Mouse (Mus musculus) stomach, embryonic 15.5 days (tissue): ENCODE measurements around the gene Tysnd1. TPM values are rescaled to one million over a fixed set of nuclear protein-coding genes. Genes with fewer than 3 reads are reported as not detected.

Source experiments
- ATAC-seq: fragments of 200-750 bp; cut with Nextera tagmentation; 2 replicates; pipeline ENCODE4 v1.8.0; 2017; ENCODE audit warnings: low read depth, moderate number of reproducible peaks, moderate TSS enrichment; ENCODE audit not compliant: insufficient read depth, low FRiP score
- H3K27ac ChIP-seq: fragments of 300-500 bp; sonication (generic); 2 replicates; pipeline ENCODE4 v1.5.1; 2015; ENCODE audit warnings: mild to moderate bottlenecking, inconsistent platforms
- H3K27me3 ChIP-seq: fragments of 300-500 bp; sonication (generic); replicated peaks from 2 replicates; pipeline ENCODE4 v1.6.1; 2015; ENCODE audit warnings: inconsistent platforms
- H3K36me3 ChIP-seq: fragments of 300-500 bp; sonication (generic); 2 replicates; pipeline ENCODE4 v1.6.1; 2015; ENCODE audit warnings: inconsistent platforms
- H3K4me1 ChIP-seq: fragments of 300-500 bp; sonication (generic); 2 replicates; pipeline ENCODE4 v1.6.1; 2015; ENCODE audit warnings: inconsistent platforms
- H3K4me2 ChIP-seq: fragments of 300-500 bp; sonication (generic); 2 replicates; pipeline ENCODE4 v1.6.1; 2015; ENCODE audit warnings: mild to moderate bottlenecking, inconsistent platforms
- H3K4me3 ChIP-seq: fragments of 300-500 bp; sonication (generic); replicated peaks from 2 replicates; pipeline ENCODE4 v1.5.1; 2015; ENCODE audit warnings: inconsistent platforms
- H3K9ac ChIP-seq: fragments of 300-500 bp; sonication (generic); 2 replicates; pipeline ENCODE4 v1.6.1; 2015; ENCODE audit warnings: inconsistent platforms
- H3K9me3 ChIP-seq: fragments of 300-500 bp; sonication (generic); 2 replicates; pipeline ENCODE4 v1.6.1; 2016; ENCODE audit warnings: inconsistent platforms
- WGBS: fragments of 180-500 bp; shearing (Covaris S2); methylation state at CpG from one replicate; pipeline ENCODE4 v1.1.7; 2015; 5-methylcytosine and 5-hydroxymethylcytosine counted together
- polyA plus RNA-seq: library from polyadenylated mRNA; unstranded; fragments of >200 nt; fragmentation: Nextera tagmentation; extraction: Ambion mirVana; gene quantifications from 2 replicates; pipeline ENCODE4 v1.2.1, GENCODE M21; 2015

The Tysnd1 gene
- polyA plus RNA-seq, 1 experiment from 2014 or later: 34.6 TPM

GRCm38 (mm10) chr10:61662391-61662988, 32.8 kb upstream of the Tysnd1 start:
- 0 out of 2 replicates have a peak, but pooled peaks cover 4% of the 10 kb centered on the region for H3K36me3 ChIP-seq
- H3K4me1 ChIP-seq: no peaks in the 10 kb centered on the region
- H3K4me2 ChIP-seq: no peak overlapping the region
- no peaks in the 10 kb centered on the region for H3K27me3 ChIP-seq
- H3K9me3 ChIP-seq: no peaks in the 10 kb centered on the region
- no peak overlapping the region for H3K9ac ChIP-seq
- H3K27ac ChIP-seq: no peak overlapping the region
- 70% methylated on average over 10 of the region's 10 CpGs for WGBS
- no peak for ATAC-seq
- no peak overlapping the region for H3K4me3 ChIP-seq

GRCm38 (mm10) chr10:61665111-61665510, 30.2 kb upstream of the Tysnd1 start:
- no peak for ATAC-seq
- 87% methylated on average over 10 of the region's 10 CpGs for WGBS
- H3K36me3 ChIP-seq: peaks cover 16% of the 10 kb centered on the region

GRCm38 (mm10) chr10:61665651-61666050, 29.7 kb upstream of the Tysnd1 start:
- Histone ChIP-seq H3K27me3 (no peaks in the 10 kb centered on the region), H3K4me1 (no peaks in the 10 kb centered on the region)
- no peak for ATAC-seq

More at GRCm38 (mm10) chr10:61665111-61665510, 30.2 kb upstream of the Tysnd1 start:
- Histone ChIP-seq H3K9me3 (no peaks in the 10 kb centered on the region), H3K9ac (no peak overlapping the region), H3K4me1 (no peaks in the 10 kb centered on the region), H3K27me3 (no peaks in the 10 kb centered on the region), H3K27ac (no peak overlapping the region), H3K4me2 (no peak overlapping the region), H3K4me3 (no peak overlapping the region)

GRCm38 (mm10) chr10:61669289-61669688, 26.0 kb upstream of the Tysnd1 start:
- Histone ChIP-seq H3K9me3 (no peaks in the 10 kb centered on the region), H3K27ac (no peak overlapping the region), H3K4me2 (no peak overlapping the region), H3K27me3 (no peaks in the 10 kb centered on the region), H3K9ac (no peak overlapping the region), H3K4me3 (no peak overlapping the region), H3K4me1 (no peaks in the 10 kb centered on the region), H3K36me3 (peaks cover 25% of the 10 kb centered on the region)
- ATAC-seq: no peak
- 83% methylated on average over 7 of the region's 7 CpGs for WGBS

More at GRCm38 (mm10) chr10:61665651-61666050, 29.7 kb upstream of the Tysnd1 start:
- Histone ChIP-seq H3K4me2 (no peak overlapping the region), H3K4me3 (no peak overlapping the region), H3K9me3 (no peaks in the 10 kb centered on the region), H3K36me3 (peaks cover 22% of the 10 kb centered on the region), H3K27ac (no peak overlapping the region), H3K9ac (no peak overlapping the region)
- 84% methylated on average over 3 of the region's 3 CpGs for WGBS

GRCm38 (mm10) chr10:61669896-61670295, 25.4 kb upstream of the Tysnd1 start:
- H3K4me3 ChIP-seq: no peak overlapping the region
- no peaks in the 10 kb centered on the region for H3K4me1 ChIP-seq
- no peak overlapping the region for H3K27ac ChIP-seq
- peaks cover 27% of the 10 kb centered on the region for H3K36me3 ChIP-seq
- no peak overlapping the region for H3K4me2 ChIP-seq
- no peak; the same call in 1 of the 2 replicates for ATAC-seq
- H3K9ac ChIP-seq: no peak overlapping the region
- H3K27me3 ChIP-seq: no peaks in the 10 kb centered on the region
- no peaks in the 10 kb centered on the region for H3K9me3 ChIP-seq

- WGBS: 96% methylated on average over 3 of the region's 3 CpGs
These were observed 24.6 kb upstream of the Tysnd1 start for GRCm38 (mm10) chr10:61670758-61671157.

GRCm38 (mm10) chr10:61675935-61676334, 19.4 kb upstream of the Tysnd1 start:
- H3K36me3 ChIP-seq: peaks cover 9% of the 10 kb centered on the region
- no peak for ATAC-seq
- WGBS: 85% methylated on average over 3 of the region's 3 CpGs
- H3K9me3 ChIP-seq: no peaks in the 10 kb centered on the region
- H3K9ac ChIP-seq: no peak overlapping the region
- H3K4me2 ChIP-seq: no peak overlapping the region
- H3K4me1 ChIP-seq: peaks cover 6% of the 10 kb centered on the region; the same call in 1 of the 2 replicates
- no peak overlapping the region for H3K4me3 ChIP-seq
- H3K27ac ChIP-seq: no peak overlapping the region
- no peaks in the 10 kb centered on the region for H3K27me3 ChIP-seq

More at GRCm38 (mm10) chr10:61670758-61671157, 24.6 kb upstream of the Tysnd1 start:
- Histone ChIP-seq H3K36me3 (peaks cover 28% of the 10 kb centered on the region), H3K9me3 (no peaks in the 10 kb centered on the region), H3K4me3 (no peak overlapping the region), H3K4me1 (no peaks in the 10 kb centered on the region), H3K27me3 (no peaks in the 10 kb centered on the region), H3K4me2 (no peak overlapping the region), H3K27ac (no peak overlapping the region), H3K9ac (no peak overlapping the region)
- no peak for ATAC-seq

GRCm38 (mm10) chr10:61679545-61679944, 15.8 kb upstream of the Tysnd1 start:
- Histone ChIP-seq H3K9ac (peak overlapping the region; percentile 49), H3K36me3 (peaks cover 3% of the 10 kb centered on the region; the same call in 1 of the 2 replicates), H3K4me3 (peak overlapping the region; percentile 89), H3K9me3 (no peaks in the 10 kb centered on the region), H3K27ac (peak overlapping the region; percentile 77), H3K27me3 (no peaks in the 10 kb centered on the region), H3K4me2 (peak overlapping the region; percentile 62), H3K4me1 (peaks cover 10% of the 10 kb centered on the region)
- WGBS: 31% methylated on average over 9 of the region's 9 CpGs
- ATAC-seq: peak; percentile 4; the same call in 1 of the 2 replicates

GRCm38 (mm10) chr10:61680015-61680913, 15.1 kb upstream of the Tysnd1 start, which contains the start of gene Sar1a:
Sar1a (plus strand) TSS chr10:61680299.
- Histone ChIP-seq H3K27ac (peak within 1 kb of the TSS; percentile 82), H3K9ac (peak within 1 kb of the TSS; percentile 84), H3K9me3 (no peaks in the 10 kb centered on the region), H3K4me2 (peak within 1 kb of the TSS; percentile 75), H3K4me1 (peaks cover 10% of the 10 kb centered on the region), H3K27me3 (no peaks in the 10 kb centered on the region), H3K4me3 (peak within 1 kb of the TSS; percentile 89), H3K36me3 (peaks cover 4% of the 10 kb centered on the region; the same call in 1 of the 2 replicates)
- ATAC-seq: peak; percentile 100
- under 1% methylated on average over 84 of the region's 84 CpGs for whole genome bisulfite sequencing

GRCm38 (mm10) chr10:61689405-61689804, 5.9 kb upstream of the Tysnd1 start:
- H3K4me2 ChIP-seq: no peak overlapping the region
- no peaks in the 10 kb centered on the region for H3K27me3 ChIP-seq
- no peak overlapping the region for H3K9ac ChIP-seq
- no peak overlapping the region for H3K4me3 ChIP-seq
- no peak for ATAC-seq
- no peaks in the 10 kb centered on the region for H3K4me1 ChIP-seq
- no peak overlapping the region for H3K27ac ChIP-seq
- WGBS: 81% methylated on average over 8 of the region's 8 CpGs
- no peaks in the 10 kb centered on the region for H3K9me3 ChIP-seq
- H3K36me3 ChIP-seq: peaks cover 66% of the 10 kb centered on the region

GRCm38 (mm10) chr10:61693563-61693962, 1.8 kb upstream of the Tysnd1 start:
- no peaks in the 10 kb centered on the region for H3K27me3 ChIP-seq
- H3K9me3 ChIP-seq: no peaks in the 10 kb centered on the region
- H3K4me2 ChIP-seq: no peak overlapping the region
- no peak overlapping the region for H3K4me3 ChIP-seq
- no peak overlapping the region for H3K27ac ChIP-seq
- WGBS: 76% methylated on average over 4 of the region's 4 CpGs
- peaks cover 16% of the 10 kb centered on the region for H3K4me1 ChIP-seq
- no peak for ATAC-seq
- no peak overlapping the region for H3K9ac ChIP-seq
- peaks cover 41% of the 10 kb centered on the region for H3K36me3 ChIP-seq
